Mouse (Mus musculus): Measurements from ENCODE around the gene Tas2r119. TPM values are rescaled to one million over a fixed set of nuclear protein-coding genes. Genes with fewer than 3 reads are reported as not detected.
"Not testable (repeated sequence)": the region's sequence is repeated elsewhere in the genome, so short reads cannot be mapped to it uniquely, and the experiment has no call there.

Tas2r119 gene
- polyA plus RNA-seq, 1 experiment, result not detected

DNA sequence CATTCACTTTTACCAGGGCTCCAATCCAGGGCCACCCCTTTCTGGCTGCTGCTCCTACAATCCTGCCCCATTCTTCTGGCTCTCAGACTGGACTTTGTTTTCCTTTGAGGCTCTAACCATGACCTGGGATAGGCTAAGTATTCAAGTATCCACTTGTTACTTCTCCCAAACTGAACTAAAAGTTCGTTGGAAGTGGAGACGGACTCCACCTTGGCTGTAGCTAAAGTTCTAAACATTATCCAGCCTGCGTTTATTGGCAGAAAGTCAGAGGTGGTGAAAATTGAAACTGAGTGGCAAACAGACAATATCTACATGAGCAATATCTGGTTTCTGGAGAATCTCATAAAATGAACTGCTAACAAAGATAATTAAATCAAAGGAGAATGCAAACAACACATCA lies 12.8 kb downstream of the Tas2r119 start:
- Histone ChIP-seq H3K27ac (ENCODE audit: insufficient read depth, low read length) (no peak overlapping the region), H3K4me1 (ENCODE audit: control insufficient read depth, insufficient read depth, insufficient read length) (no peaks in the 10 kb centered on the region), H3K4me3 (ENCODE audit: extremely low read depth, insufficient read depth, insufficient read length) (no peak overlapping the region), H3K36me3 (ENCODE audit: control insufficient read depth, insufficient read depth, low read length) (no peaks in the 10 kb centered on the region), H3K27me3 (ENCODE audit: control insufficient read depth, insufficient read depth, low read length) (no peaks in the 10 kb centered on the region)
- 83% methylated on average over 3 of the region's 3 CpGs for WGBS
- TF ChIP-seq CTCF (IDR thresholded peaks at IDR 0.05; ENCODE audit: extremely low read depth, insufficient read depth, insufficient read length, insufficient replicate concordance) (no peak), POLR2A (IDR thresholded peaks at IDR 0.05; ENCODE audit: low read depth, low read length) (no peak)
- DNase-seq (ENCODE audit: low read depth in 1 of 2, low spot score in 2 of 2), result no peak

DNA sequence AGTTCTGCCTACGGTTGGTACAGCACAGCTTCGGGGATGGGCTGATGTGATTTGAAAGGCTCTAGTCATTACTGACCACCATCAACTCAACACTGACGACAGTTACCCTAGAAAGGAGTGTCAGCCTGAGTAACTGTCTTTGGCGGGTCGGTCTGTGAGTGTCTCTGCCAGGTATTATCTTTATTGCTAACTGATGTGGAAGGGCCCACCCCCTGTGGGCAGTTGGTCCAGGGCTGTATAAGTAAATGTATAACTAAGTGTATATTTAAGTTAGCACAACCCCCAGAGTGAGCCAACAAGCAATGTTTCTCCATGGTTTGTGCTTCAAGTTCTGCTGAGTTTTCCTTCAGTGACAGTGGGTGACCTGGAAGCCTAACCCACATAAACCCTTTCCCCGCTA lies 13.3 kb downstream of the Tas2r119 start:
- H3K27ac ChIP-seq (ENCODE audit: insufficient read depth, low read length), result no peak overlapping the region

GRCm38 (mm10) chr15:32192948-32193347 lies 15.9 kb downstream of the Tas2r119 start:
- Histone ChIP-seq H3K36me3 (ENCODE audit: control insufficient read depth, insufficient read depth, low read length) (no peaks in the 10 kb centered on the region), H3K4me3 (ENCODE audit: extremely low read depth, insufficient read depth, insufficient read length) (no peak overlapping the region), H3K27ac (ENCODE audit: insufficient read depth, low read length) (no peak overlapping the region), H3K27me3 (ENCODE audit: control insufficient read depth, insufficient read depth, low read length) (no peaks in the 10 kb centered on the region), H3K4me1 (ENCODE audit: control insufficient read depth, insufficient read depth, insufficient read length) (no peaks in the 10 kb centered on the region)
- WGBS, result 77% methylated on average over 1 of the region's 1 CpGs
- no peak for DNase-seq (ENCODE audit: low read depth in 1 of 2, low spot score in 2 of 2)
- TF ChIP-seq POLR2A (IDR thresholded peaks at IDR 0.05; ENCODE audit: low read depth, low read length) (no peak), CTCF (IDR thresholded peaks at IDR 0.05; ENCODE audit: extremely low read depth, insufficient read depth, insufficient read length, insufficient replicate concordance) (no peak)

More for the DNA sequence above, 13.3 kb downstream of the Tas2r119 start:
- Histone ChIP-seq H3K36me3 (ENCODE audit: control insufficient read depth, insufficient read depth, low read length) (no peaks in the 10 kb centered on the region), H3K27me3 (ENCODE audit: control insufficient read depth, insufficient read depth, low read length) (no peaks in the 10 kb centered on the region), H3K4me3 (ENCODE audit: extremely low read depth, insufficient read depth, insufficient read length) (no peak overlapping the region), H3K4me1 (ENCODE audit: control insufficient read depth, insufficient read depth, insufficient read length) (no peaks in the 10 kb centered on the region)
- no peak for TF ChIP-seq CTCF (IDR thresholded peaks at IDR 0.05; ENCODE audit: extremely low read depth, insufficient read depth, insufficient read length, insufficient replicate concordance)
- DNase-seq (ENCODE audit: low read depth in 1 of 2, low spot score in 2 of 2), result no peak
- WGBS, result 85% methylated on average over 6 of the region's 6 CpGs

DNA sequence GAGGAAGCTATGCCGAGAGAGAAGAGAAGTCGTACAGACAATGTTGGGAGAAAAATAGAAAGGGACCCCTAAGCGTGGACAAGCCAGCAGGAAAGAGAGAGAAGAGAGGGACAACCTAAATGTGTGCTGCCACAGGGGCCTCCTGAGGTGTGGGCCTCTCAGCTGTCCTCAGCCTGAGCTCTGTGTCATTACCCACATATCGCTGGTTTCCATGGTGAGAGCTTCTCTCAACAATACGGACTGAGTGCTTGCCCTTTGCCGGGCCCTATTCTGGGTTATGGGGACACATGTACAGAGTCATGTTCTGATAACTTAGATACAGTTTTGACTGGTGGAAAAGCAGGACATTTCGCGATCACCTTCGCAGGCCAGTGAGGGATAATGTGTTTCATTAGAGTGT lies 21.0 kb downstream of the Tas2r119 start:
- 89% methylated on average over 9 of the region's 9 CpGs for WGBS
- no peaks in the 10 kb centered on the region for H3K27me3 ChIP-seq (ENCODE audit: control insufficient read depth, insufficient read depth, low read length)

DNA sequence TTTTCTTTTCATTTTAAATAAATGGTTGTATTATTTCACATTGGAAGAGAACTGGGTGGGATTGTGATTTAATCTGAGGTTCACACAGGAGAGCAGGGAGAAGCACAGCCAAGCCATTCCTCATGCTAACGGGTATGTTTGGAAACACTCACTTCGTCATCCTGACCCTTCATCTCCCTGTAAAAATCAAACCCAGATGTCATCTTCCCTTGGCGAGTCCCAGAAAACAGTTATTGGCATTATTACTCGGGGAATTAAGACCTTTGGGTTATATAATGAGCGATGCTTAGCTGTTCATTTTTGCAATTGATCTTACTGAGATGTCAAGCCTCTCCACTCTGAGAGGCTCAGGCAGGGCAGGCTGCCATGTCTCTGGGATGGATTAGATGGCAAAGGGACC lies 21.5 kb downstream of the Tas2r119 start:
- H3K36me3 ChIP-seq (ENCODE audit: control insufficient read depth, insufficient read depth, low read length), result no peaks in the 10 kb centered on the region
- H3K27ac ChIP-seq (ENCODE audit: insufficient read depth, low read length), result no peak overlapping the region
- DNase-seq (ENCODE audit: low read depth in 1 of 2, low spot score in 2 of 2), result no peak
- H3K4me1 ChIP-seq (ENCODE audit: control insufficient read depth, insufficient read depth, insufficient read length), result no peaks in the 10 kb centered on the region
- no peak overlapping the region for H3K4me3 ChIP-seq (ENCODE audit: extremely low read depth, insufficient read depth, insufficient read length)
- H3K27me3 ChIP-seq (ENCODE audit: control insufficient read depth, insufficient read depth, low read length), result no peaks in the 10 kb centered on the region
- 89% methylated on average over 5 of the region's 5 CpGs for WGBS
- TF ChIP-seq POLR2A (IDR thresholded peaks at IDR 0.05; ENCODE audit: low read depth, low read length) (no peak), CTCF (IDR thresholded peaks at IDR 0.05; ENCODE audit: extremely low read depth, insufficient read depth, insufficient read length, insufficient replicate concordance) (no peak)

More for the DNA sequence above, 21.0 kb downstream of the Tas2r119 start:
- Histone ChIP-seq H3K4me3 (ENCODE audit: extremely low read depth, insufficient read depth, insufficient read length) (no peak overlapping the region), H3K27ac (ENCODE audit: insufficient read depth, low read length) (no peak overlapping the region), H3K4me1 (ENCODE audit: control insufficient read depth, insufficient read depth, insufficient read length) (no peaks in the 10 kb centered on the region), H3K36me3 (ENCODE audit: control insufficient read depth, insufficient read depth, low read length) (no peaks in the 10 kb centered on the region)
- TF ChIP-seq CTCF (IDR thresholded peaks at IDR 0.05; ENCODE audit: extremely low read depth, insufficient read depth, insufficient read length, insufficient replicate concordance) (no peak), POLR2A (IDR thresholded peaks at IDR 0.05; ENCODE audit: low read depth, low read length) (no peak)
- DNase-seq (ENCODE audit: low read depth in 1 of 2, low spot score in 2 of 2), result no peak

DNA sequence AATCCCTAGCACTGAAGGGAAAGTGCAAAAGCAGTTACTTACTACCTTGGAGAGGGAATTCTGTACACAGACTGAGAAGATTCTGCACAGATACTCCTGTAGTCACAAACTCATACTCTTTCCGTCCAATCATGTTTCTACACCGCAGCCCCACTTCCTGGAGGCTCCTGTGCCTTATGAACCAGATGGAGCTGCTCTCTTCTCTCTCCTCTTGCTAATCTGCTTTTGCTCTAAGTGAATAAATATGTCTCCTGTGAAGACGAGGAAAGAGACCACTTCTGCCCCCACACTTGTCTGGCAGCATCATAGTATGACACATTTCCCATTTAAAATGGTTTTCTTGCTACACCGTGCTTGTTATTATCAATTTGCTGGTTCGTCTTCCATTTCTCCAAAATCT lies 26.2 kb downstream of the Tas2r119 start:
- no peak overlapping the region for H3K27ac ChIP-seq (ENCODE audit: insufficient read depth, low read length)
- no peak for TF ChIP-seq CTCF (IDR thresholded peaks at IDR 0.05; ENCODE audit: extremely low read depth, insufficient read depth, insufficient read length, insufficient replicate concordance)
- no peak for TF ChIP-seq POLR2A (IDR thresholded peaks at IDR 0.05; ENCODE audit: low read depth, low read length)
- no peaks in the 10 kb centered on the region for H3K4me1 ChIP-seq (ENCODE audit: control insufficient read depth, insufficient read depth, insufficient read length)
- H3K36me3 ChIP-seq (ENCODE audit: control insufficient read depth, insufficient read depth, low read length), result no peaks in the 10 kb centered on the region
- no peak overlapping the region for H3K4me3 ChIP-seq (ENCODE audit: extremely low read depth, insufficient read depth, insufficient read length)
- WGBS, result 82% methylated on average over 5 of the region's 5 CpGs
- H3K27me3 ChIP-seq (ENCODE audit: control insufficient read depth, insufficient read depth, low read length), result no peaks in the 10 kb centered on the region
- DNase-seq (ENCODE audit: low read depth in 1 of 2, low spot score in 2 of 2), result no peak

DNA sequence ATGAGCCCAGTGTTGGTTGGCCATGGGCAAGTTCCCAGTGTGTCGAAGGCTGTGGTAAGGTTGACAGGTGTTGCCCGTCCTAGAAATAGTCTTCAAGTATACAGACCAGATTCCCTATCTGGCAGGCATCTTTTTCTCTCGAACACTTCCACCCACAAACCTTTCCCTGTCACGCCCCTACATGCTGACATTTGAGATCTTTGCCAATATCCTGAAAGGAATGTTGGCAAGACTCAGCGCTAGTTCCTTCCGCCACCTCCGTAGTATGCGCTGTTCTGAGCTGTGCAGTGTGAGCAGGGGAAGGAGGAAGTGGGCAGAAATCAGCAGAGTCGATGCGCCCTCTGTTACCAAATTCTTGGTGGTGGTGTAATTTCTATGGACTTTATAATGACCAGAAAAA lies 27.8 kb downstream of the Tas2r119 start:
- H3K36me3 ChIP-seq (ENCODE audit: control insufficient read depth, insufficient read depth, low read length), result no peaks in the 10 kb centered on the region
- no peak overlapping the region for H3K4me3 ChIP-seq (ENCODE audit: extremely low read depth, insufficient read depth, insufficient read length)
- no peaks in the 10 kb centered on the region for H3K4me1 ChIP-seq (ENCODE audit: control insufficient read depth, insufficient read depth, insufficient read length)
- H3K27ac ChIP-seq (ENCODE audit: insufficient read depth, low read length), result no peak overlapping the region
- no peak for TF ChIP-seq CTCF (IDR thresholded peaks at IDR 0.05; ENCODE audit: extremely low read depth, insufficient read depth, insufficient read length, insufficient replicate concordance)
- no peak for TF ChIP-seq POLR2A (IDR thresholded peaks at IDR 0.05; ENCODE audit: low read depth, low read length)
- H3K27me3 ChIP-seq (ENCODE audit: control insufficient read depth, insufficient read depth, low read length), result no peaks in the 10 kb centered on the region
- WGBS, result 87% methylated on average over 10 of the region's 10 CpGs
- no peak for DNase-seq (ENCODE audit: low read depth in 1 of 2, low spot score in 2 of 2)

- not testable (repeated sequence) for DNase-seq (ENCODE audit: low read depth in 1 of 2, low spot score in 2 of 2); H3K4me1 ChIP-seq (ENCODE audit: control insufficient read depth, insufficient read depth, insufficient read length); H3K4me3 ChIP-seq (ENCODE audit: extremely low read depth, insufficient read depth, insufficient read length); H3K27me3 ChIP-seq (ENCODE audit: control insufficient read depth, insufficient read depth, low read length); H3K36me3 ChIP-seq (ENCODE audit: control insufficient read depth, insufficient read depth, low read length); H3K27ac ChIP-seq (ENCODE audit: insufficient read depth, low read length)
- 63% methylated on average over 10 of the region's 10 CpGs for WGBS
These were observed 37.6 kb downstream of the Tas2r119 start for GRCm38 (mm10) chr15:32214687-32215086.
